Mouse (Mus musculus): ENCODE measurements at regions not wholly inside any gene's neighbourhood (a gene's known extent, or its start where the extent isn't known, plus 50 kb on each side); places are given as distances from the start of the nearest gene placed in this dataset.
A peak's percentile ranks its signal among the peaks of the same experiment; 100 is the strongest.
"Not testable (repeated sequence)": the region's sequence is repeated elsewhere in the genome, so short reads cannot be mapped to it uniquely, and the experiment has no call there.

DNA sequence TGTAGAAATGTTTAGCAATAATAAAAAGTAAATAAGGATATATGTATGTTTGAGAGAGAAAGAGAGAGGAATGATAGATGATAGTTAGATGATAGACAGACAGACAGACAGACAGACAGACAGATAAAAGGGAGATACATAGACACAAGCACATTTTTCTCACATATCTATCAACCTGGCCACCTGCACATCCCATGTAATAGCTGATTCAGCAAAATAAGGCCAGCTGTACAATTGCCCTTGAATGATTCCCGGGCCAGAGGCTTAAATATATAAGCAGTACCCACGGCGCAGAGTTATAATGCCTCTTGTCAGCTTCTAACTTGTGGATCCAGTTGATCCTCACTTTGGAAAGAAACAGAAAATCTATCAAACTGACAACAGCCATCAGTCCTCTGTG is 178.5 kb downstream of the Tmem114 start:
- DNase-seq: no peak

DNA sequence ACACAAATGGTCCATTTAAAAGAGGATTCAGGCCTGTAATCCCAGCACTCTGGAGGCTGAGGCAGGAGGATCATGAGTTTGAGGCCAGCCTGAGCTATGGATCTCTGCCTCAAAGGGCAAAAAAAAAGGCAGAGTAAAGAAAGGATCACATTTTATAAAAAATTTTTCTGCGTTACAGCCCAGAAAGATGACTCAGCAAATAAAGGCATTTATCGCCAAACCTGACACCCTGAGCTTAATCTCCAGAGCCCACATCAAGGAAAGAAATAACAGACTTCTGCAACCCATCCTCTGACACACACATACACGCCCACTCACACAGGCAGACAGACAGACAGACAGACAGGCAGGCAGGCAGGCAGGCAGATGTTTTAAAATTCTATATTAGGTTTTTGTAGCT is 179.3 kb downstream of the Tmem114 start:
- no peak for DNase-seq

DNA sequence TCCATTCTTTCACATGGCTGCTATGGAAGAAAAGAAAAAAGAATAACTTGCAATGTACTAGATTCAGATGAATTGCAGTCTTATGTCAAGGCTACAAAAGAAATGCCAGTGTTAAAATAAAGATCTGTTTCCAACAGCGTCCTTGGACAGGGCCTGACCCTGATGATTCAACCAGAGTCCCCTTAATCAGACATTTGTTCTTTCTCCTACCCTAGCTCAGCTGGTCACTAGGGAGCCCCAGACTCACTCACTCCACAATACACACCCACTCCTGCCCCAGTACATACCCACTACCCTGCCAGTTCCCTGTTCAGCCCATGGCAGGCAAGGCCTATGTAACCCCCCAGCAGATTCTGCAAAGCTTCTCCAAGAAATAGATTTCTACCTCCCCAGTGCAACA is 190.6 kb downstream of the Tmem114 start:
- DNase-seq: no peak

DNA sequence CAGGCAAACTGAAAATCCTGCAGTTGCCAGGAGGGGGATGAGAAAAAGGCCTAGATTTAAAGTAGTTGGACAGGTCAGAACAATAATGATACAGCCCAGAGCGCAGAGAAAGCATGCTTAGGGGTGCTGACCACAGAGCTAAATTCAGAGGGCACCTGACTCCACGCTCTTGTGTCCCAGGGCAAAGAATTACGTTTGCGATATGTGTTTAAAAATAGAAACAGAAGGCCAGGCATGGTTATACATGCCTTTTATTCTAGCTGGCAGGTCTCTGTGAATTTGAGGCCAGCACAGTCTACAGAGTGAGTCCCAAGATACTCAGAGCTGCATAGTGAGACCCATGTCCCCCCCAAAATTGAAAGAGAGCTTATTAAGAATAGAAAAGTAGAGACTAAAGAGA is 192.9 kb downstream of the Tmem114 start:
- DNase-seq: no peak

DNA sequence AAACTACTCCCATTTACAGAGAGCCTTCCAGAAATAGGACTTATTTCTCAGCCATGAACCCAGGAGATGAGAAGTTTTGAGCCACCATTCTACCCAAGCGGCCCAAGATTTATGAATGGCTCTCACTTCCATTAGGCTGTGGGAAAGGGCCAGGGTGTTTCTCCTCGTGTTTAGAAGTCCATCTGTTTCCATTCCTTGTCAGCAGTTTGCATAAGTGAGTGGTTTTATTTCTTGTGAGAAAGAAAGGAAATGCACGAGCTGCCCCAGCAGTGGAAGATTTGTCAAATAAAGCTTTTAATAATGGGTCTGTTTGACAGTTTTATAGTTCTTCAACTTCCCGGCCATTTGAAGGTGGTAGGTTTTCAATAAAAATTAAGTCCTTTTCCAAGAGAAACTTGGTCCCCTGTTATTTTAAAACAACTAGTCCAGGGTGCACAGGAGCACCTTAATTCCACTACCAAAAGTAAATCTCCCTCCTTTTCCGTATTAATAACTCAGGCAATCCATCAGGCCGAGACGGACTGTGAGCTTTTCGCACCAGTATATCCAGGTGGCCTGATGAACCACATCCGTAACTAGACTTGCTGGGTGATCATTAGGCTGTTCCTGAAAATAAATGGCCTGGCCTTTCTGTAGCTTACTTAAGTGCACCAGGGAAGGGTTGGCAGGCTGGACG is 201.2 kb downstream of the Tmem114 start:
- DNase-seq: no peak

DNA sequence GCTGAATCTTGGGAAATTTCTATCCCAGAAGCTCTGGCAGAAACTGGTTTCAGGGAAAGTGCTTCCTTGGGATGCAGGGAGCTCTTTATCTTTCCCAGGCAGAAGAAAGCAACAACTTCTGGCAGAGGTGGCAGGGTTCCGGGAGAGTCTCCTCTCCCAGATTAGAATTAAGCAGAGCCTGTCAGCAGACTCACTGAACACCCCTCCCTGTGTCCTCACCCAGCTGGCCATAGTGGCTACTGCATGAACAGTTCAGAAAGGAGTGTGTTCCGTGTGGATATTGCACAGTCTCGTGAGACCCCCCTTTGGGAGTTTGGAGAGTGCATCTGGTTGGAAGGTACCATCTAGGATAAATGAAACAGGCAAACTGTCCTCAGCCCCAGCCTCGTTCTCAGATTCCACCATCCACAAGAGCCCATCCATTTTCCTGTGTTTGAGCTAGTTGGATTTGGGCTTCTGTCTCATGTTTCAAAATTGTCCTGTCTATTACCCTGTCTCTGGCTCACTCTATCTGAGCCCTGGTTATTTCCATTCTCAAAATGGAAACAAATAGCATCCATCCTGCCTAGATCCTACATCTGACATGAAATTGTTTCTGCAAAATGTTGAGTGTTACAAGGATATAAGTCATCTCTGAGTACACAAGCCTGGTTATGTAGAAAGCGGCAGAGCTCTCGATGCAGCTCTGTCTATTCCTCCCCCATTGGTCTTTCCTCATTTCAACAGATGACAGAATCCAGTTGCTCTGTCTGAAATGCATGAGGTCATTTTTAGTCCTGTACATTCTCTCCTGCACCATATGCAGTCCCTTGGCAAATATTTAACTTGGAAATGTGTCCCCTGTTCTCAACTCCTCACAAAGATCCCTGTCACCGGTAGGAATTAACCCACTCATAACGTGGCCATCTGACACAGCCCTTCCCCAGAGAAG is 216.4 kb downstream of the Tmem114 start:
- DNase-seq: no peak

DNA sequence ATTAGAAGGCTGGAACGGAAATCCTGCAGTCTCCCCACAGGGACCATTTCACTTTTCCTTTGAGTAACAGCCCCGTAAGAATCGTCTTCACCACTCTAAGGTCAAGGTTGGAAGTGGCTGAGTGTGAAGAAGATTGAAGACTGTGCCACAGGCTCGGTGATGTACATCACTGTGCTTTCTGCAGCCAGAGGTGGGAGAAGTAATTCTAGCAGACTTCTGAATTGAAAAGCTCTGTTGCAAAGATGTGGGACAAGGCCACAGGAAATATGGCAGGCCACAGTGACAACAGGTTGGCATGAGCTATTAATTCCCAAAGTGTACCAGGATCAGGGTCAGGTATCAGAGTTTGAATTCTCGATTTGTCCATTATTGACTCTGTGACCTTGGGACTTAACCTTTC is 219.9 kb downstream of the Tmem114 start:
- no peak for DNase-seq

DNA sequence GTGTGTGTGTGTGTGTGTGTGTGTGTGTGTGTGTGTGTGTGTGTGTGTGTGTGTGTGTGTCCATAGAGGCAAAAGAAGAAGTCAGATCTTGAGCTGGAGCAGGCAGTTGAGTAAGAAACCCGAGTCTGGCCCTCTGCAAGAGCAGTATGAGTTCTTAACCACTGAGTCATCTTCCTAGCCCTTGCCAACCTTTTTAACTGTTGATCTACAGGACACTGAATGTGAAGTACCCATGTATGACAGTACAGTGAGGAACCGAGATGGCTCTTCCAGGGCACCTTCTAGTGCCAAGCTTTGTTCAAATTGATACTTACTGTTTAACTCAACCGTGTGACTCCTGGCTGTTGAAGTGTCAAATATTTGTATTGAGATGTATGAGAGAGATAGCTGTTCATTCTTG is 223.6 kb downstream of the Tmem114 start:
- DNase-seq: no peak

DNA sequence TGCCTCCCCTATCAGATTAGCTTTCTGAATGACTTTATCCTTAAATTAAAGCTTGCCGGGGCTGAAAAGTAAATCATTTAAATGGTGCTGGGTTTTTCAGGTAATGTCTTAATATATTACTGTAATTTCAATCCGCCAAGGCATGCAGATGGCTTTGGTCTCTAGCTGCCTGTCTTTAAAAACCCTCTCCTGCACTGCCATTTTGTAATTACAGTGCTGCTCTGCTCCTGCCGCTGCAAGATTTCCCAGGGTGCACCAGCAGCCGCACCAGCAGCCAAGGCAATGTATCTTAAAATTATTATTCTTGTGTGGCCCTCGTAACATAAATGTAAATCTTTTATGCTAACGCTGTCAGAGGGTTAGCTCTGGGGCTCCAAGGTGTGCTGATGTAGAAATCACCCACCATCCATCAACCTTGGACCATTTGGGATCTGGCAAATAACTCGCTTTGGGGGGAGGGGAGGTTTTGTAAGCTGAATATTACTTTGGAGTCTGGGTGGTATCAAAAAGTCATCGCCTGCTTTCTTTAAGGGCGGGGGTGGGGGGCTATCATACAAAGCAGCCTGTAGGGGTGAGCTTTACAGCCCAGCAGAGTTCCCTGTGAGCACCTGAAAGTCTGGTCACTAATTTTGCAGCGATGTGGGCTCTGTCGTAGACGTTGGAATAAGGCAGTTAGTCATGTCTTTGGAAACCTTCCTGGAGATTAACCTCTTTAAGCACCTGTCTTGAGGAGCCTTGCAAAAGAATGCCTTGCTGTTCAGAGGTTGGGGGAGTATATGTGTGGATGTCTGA is 226.0 kb downstream of the Tmem114 start:
- DNase-seq: no peak

DNA sequence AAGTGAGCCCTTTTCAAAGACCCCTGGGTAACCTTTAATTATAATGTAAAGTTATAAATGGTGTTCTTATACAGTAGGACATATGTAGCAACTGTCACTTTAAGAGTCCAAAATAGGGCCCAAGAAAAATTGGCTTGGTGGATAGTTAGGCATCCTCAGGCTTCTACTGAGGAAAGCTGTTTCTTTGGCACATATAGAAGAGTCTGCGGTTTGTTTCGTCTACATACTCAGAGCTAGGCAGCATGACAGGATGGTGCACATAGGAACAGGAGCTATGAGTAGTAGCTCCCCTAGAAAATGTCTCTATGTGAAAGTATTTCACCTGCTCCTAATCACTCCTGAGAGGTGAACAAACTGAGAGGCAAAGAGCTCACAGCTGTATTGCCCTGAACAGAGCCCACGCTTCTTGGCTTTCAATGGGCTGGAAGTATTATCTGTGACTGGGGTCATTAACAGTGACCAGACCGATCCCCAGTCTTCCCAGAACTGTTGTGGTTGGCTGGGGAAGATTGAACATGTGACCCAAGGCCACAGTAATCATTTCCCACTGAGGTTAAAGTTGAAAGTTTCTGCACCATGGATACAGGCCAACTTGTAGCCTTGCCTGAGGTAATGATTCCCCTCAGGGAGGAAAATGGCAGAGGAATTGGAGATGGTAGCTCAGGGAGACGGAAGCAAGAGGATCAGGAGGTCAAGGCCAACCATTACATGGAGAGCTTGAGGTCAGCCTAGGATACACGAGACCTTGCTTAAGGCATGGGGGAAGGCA is 235.3 kb downstream of the Tmem114 start:
- DNase-seq: peak; percentile 11 to 40

DNA sequence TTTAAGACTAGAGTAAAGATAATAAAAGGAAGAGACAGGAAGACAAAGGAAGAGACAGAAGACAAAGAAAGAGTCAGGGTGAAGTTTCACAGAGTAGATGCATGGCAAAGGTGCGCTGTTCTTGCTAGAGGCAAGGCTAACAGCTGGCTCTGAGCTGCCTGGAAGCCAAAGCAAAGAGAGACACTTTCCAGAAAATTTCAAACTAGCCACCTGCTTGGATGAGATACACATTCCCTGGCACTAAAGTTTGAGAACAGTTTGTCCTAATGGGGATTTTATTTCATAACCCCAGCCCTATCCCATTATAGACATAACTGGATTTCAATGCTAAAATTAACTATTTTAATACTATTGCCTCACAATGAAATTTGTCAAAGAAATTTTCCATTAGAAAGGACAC is 235.9 kb downstream of the Tmem114 start:
- no peak for DNase-seq

DNA sequence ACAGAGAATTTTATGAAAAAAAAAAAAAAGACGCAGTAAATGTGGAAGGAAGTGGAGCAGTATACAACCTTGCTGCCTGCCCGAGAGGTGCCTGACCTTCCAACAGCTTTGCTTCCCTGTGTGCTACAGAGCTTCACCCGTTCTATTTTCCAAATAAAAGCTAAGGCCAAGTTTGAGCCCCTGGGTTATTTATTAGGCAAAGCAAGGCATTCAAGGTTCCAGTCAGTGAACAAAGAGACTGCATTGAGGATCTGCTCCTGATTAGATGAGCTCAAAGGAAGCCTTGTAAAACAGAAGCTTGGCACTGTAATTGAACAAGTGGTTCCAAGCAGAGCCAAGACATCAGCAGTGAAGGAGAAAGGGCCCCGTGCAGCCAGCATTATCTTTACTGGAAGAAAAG is 236.4 kb downstream of the Tmem114 start:
- DNase-seq: peak in 1 of 2 experiments; percentile 9

DNA sequence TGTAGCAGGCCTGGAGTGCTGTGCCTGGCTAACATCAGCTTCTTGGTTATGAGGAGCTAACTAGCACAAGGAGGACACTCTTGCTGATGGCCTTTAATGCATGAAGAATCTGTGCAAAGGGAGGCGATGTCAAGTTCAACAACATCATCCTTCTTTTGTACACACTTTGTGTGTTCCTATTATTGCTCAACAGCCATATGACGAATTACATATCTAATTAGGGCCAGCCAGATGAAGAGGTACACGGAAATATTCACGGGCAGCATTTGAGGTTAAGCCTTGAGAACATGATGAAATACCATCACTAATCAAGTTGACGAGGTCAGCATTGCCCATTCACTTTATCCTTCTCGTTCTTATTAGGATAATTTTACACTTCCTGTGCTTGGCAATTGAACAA is 240.2 kb downstream of the Tmem114 start:
- no peak for DNase-seq

DNA sequence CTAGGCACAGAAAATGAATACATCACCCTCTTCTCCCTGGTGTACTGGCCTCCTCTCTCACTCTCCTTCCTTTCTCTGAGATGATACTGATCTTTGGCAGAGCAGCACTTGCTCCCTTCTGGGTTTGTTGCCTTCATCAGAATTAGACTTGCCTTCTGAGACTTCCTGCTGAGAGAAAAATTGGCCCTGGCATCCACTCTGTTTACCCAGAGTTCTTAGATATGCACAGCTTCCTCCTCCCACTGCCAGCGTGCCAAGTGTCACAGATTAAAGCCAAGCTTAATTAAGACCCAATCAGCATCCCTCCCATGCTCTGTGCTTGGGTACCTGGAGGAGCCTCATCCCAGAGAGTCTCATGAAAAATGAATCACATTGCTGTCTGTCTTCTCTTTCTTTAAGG is 246.0 kb downstream of the Tmem114 start:
- no peak for DNase-seq

DNA sequence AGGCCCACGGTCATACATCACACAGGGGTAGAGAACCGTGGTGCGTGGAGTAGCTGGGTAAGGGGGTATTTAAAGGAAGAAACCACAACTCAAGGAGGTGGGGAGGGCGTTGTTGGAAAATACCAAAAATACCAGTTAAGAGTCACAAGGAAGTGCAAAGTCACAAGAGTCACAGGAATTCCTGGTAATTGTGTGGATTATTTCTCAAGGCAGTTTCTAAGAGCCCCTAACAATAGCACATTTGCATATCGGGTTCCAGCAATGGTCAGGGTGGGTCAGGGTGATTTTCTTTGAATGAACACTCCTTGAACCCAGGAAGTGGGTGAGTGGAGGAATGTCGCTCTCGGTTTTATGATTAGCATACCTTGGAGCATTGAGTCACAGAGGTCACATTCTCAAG is 247.7 kb downstream of the Tmem114 start:
- not testable (repeated sequence) for DNase-seq

DNA sequence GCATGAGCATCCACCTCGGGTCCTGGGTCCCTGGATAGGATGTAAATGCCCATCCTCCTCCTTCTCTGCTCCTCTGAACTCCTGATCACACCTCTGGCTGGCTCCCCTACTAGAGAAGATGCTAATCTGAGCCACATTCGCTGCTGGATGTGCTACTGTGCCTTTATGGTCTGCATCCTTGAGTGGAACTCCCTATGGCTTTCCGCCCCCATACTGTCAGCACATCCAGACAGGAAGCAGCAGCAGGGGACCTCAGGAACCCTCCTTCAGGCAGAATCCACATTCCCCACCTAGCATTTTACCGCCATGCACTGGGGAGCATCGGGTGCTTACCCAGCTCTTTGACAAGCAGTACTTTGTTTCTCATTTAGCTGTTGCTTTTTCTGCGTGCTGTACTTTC is 248.8 kb downstream of the Tmem114 start:
- DNase-seq: no peak

All from kidney, postnatal 36 days (tissue).